Mouse (Mus musculus) testis, postnatal 10 days (tissue): ENCODE results near the gene Cited2.

ENCODE experiments used
- DNase-seq: peaks from one replicate; pipeline ENCODE4 v3.0.0; 2021; ENCODE audit warnings: low spot score

The Cited2 gene

DNA sequence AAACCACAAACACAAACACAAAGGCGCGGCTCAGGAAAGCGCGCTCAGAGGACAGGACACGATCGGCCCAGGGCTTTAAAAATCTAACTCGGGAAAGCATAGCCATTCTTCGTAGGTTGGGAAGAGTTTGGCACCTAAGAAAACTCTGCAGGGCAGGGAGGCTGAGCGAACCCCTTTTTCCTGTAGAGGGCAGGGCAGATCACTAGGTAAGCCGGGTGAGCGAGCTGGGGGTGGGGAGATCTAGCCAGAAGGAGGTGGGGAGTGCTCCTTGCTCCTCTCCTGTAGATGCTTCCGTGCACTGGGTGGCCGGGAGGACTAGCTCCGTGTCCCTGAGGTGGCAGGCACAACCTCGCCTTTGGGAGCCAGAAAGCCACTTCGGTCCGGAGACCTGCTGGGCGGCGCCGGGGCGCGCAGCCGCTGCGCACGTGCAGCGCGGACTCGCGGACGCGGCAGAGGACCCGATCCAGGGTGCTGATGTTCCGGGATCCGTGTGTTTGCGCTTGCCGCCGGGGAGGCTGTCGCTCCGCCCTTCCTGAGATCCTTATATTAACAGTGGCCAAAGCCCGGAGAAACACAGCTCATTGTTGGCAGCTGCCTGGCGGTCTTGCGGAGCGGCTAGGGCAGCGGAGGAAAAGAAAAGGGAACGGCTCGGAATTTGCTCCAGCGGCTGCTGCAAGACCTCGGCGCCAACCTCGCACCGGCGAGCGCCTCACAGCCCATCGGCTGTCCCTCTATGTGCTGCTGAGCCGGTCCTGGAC lies at the start of gene Cited2:
Cited2 (plus strand) TSS at position 566 of the 758 bp plus-strand sequence.
- DNase-seq, result peak; percentile 99

DNA sequence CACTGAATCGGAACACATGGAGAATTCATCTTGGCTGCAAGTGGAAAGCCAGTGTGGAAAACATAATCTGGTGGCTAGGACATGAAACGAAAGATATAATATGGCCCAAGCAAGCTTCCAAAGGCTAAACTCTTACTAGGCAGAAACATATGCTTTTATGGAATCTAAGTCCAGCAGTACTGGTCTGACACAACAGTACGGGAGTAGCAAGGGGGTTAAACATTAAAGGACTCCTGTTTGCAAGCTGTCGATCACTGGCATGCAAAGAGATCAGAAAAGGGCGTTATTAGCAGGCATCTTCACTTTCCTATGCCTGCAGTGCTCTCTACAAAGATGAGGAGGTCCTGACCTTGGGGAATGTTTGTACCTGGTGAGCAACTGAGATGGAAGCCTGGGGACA lies 48.6 kb upstream of the Cited2 start:
- DNase-seq, result no peak

DNA sequence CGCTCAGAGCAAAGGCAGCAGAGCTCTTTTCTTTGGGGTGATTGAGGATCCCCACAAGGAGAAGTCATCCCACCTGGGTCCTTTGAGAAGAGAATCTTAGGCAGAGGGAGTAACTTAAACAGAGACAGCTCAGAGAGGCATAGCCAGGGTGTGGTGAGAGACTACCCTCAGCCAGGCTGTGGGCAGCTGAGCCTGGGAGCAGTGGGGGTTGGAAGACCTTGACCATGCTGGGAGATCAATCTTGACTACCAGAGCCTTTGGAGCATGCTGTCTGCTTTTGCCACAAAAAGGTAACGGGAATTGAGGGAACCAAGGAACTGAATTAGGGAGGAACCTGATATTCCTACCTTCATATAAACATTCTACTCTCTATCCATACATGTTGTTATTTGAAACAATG lies 48.1 kb upstream of the Cited2 start:
- no peak for DNase-seq

DNA sequence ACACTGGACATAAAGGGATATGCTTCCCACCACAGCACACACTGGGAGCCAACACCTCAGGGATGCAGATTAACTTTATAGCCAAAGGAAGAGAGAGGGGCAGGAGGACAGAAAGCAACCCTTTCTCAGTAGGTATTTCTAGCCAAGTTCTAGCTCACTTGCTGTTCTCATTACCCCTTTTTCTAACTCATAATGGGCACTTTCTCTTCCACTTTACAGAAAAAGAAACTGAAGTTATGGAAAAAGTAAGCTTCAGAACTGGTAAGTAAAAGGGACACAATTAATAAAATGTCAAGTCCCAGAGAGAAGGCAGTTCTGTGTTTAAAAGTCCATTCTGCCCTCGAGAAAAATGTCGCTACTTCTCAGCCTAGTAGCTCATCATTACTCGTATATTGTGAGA lies 46.6 kb upstream of the Cited2 start:
- no peak for DNase-seq

DNA sequence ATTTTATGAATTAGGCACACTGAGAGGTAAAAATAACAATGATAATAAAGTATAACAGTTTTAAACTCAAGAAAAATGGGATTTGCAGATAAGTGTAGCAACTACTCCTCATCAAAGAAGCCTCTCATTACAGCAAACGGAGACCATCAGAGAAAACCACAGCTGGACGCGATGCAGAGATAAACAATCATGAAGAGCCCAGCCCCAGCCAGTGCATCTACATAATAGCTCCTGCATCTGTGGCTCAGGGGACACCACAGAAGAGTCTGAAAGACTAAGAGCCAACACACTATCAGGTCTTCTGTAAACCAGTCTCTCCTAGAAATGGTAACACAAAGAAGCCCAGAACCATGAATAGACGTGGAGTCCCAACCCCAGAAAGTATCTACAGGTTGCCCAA lies 45.7 kb upstream of the Cited2 start:
- no peak for DNase-seq

DNA sequence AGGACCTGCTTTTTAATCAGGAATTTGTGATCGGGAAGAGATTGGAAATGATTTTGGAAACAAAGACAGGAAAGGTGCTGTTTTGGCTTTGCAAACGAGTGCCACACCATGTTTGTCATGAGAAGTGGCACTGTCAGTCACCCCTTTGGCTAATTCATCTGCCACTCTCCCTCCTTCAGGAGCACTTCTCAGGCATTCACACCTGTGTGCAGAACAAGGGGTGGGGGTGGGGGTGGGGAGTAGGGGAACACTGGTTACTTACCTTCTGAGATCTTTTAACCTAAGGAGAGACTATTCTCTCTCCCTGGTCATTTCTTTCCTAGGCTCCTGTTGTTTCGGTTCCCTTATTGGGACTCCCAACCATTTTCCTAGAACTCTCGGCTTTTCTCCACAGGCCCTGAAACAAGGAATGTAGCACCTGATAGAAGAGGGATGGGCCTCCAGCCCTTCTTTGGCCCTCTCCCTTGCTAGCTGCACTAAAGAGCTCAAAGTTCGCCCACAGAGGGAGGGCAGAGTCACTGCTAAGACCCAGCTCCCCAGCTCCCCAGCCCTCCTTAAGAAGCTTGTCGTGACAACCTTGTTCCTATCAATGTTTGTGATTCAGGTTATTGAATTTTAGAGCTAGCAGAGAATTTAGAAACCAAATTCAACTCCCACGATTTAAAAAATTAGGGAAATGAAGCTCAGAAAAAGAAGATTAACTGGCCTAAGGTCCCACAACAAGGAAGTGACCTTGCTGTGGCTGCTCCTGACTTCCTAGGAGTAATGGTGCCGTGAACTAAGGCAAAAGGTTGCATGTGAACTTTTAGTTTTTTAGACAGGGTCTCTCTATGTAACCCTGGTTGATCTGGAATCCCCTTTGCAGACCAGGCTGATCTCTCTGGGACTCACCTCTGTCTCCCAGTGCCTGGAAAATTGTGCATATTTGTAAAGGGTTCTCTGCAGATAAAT lies 42.3 kb upstream of the Cited2 start:
- DNase-seq, result no peak

DNA sequence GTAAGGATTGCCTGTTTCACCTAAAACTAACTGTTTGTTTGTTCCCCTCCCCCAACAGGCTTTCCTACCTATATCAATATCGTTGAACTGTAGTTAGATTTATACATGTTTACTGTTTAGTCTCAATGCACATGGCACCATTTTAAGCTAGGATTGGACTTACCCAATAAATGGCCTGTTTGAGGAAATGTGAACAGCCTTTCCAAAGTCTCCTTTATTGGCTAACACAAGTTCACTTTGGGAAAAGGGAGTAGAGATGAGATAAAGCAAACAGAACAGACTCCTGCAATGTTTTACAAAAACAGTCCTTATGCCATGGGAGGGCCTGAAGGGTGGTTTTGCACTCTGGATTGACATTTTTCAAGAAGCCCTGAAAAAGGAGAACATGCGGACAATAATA lies 41.6 kb upstream of the Cited2 start:
- DNase-seq, result no peak

DNA sequence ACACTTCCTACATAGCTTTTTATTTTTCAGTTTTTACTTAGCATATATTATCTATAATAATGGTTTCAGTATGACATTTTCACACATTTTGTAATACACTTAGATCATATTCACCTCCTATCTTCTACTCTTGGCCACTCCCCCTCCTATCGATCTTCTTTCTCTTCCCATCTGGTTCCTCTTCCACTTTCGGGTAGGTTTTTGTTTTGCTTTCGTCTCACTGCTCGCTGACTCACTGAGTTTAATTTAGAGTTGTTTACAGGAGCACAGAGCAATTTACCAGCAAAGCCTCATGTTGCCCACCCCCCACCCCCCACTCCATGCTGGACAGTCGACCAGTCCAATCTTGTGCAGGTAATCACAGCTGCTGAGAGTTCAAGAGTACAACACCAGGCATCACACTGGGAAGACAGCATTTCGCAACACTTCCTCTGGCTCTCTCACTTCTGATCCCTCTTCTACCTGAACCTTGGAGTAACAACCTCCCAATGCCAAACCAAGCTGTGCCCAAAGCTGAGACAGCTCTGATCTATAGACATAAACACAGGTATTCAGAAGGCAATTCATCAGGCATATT lies 39.1 kb upstream of the Cited2 start:
- no peak for DNase-seq

DNA sequence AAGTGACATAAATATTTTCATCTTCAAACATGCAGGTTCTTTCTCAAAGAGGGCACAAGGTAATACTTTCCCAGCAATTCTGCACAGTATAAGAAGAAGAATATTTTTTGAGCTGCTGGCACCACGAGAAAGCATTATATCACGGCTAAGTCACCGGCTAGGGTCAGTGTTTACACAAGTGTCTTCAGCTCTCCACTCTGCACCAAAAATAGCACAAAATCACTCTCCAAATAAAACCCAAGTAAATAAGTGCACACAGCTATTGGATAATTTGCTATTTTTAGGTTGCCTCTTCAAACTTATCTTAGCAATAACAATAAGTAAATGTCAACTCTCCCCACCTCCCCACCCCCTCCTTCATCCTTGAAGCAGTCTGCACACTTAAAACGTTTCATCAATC lies 33.2 kb upstream of the Cited2 start:
- no peak for DNase-seq

DNA sequence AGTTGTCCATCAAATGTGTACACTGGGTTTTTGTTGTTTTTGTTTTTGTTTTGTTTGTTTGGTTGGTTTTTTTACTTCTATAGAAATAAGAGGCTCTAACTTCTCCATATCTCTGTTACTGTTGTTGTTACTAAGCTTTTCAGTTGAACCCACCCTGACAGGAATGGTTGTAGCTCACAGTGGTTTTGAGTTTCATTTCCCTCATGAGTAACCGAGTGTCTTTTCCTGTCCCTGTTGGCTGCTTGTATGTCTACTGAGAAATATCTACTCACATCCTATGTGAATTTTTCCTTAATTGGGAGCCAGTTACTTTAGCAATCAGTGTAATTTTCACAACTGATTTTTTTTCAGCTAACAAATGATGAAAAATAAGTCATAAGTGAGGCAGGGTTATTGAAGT lies 31.3 kb upstream of the Cited2 start:
- no peak for DNase-seq

DNA sequence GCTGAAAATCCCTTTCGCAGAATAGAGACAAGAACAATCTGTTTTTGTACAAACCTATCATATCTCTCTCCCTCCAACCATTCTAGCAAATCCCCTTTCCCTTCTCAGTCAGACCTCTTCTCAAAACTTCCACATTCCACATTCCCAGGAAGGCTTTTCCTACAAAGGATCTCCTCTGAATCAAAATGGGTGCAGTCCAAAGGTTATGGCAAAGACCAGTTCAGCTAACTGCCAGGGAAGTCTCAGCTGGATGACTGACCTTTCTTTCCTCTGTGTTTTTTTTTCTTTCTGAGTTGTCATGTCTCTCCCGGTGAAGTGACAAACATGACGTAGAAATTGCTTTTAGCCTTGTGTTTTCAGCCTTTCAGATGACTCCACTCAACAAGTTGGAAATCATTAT lies 27.2 kb upstream of the Cited2 start:
- DNase-seq, result no peak

DNA sequence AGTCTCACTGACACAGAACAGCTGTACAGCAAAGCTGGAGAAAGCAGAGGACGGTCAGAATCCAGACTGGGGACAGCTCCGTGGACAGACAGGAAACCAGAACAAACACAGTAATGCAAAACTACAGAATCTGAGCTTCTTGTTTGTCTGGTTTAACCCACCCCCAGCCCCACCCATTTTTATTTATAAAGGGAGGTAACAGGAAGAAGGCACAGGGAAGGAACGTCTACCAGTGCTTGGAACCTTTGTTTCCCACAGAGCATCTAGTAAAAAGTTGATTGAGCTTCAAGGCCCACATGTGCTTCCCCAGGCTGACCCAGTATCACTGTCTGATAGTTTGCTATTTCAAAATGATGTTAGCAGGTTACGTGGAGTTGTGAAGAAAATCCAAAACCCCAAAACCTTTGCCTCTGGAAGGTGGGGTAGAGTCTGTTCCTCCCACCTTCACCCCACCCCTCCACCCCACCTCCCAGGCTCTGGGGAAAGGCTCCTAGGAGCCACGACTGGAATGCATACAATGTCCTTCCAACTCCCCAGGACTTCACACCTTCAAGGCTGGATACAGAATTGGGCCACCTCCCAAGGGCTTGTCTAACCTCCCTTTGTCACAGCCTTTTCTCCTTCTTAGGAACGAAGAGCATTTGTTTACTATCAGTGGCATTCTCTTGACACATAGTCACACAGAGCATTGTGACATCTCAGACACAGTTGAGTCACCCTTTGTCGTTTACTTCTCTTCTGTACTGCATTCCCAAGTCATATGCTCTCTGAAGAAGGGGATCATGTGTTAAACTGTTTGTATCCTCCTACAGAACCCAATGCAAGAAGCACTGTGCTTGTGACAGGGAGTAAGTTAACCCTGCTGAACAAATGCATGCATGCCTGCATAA lies 25.4 kb upstream of the Cited2 start:
- DNase-seq, result no peak

DNA sequence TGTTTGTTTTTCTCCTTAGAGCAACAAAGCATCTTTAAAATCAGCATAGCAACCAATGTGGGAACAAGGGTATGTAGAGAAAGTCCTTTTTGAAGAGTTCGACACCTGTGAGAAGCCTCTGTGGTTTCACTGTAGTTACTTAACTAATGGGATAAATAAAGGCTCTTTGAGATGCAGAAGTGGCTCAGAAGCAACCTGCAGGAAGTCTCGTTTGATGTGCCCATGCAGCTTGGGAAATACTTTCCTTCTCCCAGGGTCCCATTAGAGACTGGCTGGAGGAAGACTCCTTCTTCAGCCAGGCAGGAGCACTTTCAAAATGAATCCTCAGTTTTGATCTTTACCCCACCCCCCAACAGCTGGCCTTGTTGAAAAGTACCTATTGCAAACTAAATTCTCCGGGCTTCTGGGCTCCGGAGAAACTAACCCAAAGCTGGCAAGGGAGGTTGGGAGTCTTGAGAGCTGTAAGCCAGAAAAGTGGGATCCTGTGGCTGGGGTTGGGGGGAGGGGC lies 17.5 kb upstream of the Cited2 start:
- DNase-seq, result no peak

DNA sequence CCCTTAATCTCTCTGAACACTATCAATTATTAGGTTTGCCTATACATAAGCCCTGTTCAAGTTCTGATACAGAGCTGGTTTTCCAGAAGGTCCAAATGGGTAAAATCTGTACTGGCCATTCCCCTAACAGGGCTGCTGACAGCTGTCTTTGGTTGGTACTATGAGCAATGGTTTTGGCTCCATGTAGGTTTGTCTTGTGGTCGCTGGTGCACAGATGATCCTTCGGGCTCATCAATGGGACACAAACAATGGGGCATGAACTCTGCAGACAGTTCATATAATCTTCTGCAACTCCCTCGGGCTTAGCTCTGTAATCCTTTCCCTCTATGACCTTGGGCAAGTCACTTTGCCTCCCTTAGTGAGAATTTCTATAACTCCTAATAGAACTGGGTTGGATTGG lies 12.3 kb upstream of the Cited2 start:
- no peak for DNase-seq

DNA sequence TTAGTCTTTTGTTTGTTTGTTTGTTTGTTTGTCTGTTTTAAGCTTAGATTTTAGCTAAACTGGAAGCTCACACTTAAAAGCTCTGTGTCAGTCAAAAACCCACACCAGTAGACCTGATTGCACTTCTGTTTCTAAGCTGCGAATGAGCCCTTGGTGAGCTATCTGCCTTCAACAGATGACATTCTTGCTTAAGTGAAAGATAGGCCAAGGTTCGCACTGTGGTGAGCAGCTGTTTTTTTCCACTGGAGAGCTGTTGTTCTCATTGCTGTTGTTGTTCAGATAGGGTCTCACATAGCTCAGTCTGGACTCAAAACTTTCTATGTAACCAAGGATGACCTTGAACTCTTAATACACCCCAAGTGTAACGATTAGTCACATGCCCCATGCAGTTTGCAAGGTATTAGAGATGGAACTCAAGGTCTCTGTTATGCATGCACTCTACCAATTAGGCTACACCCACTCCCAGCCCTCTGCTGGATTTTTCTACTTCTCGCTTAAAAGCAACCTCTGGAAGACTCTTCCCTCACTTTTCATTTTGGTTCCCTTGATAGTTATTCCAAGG lies 3.9 kb upstream of the Cited2 start:
- no peak for DNase-seq

DNA sequence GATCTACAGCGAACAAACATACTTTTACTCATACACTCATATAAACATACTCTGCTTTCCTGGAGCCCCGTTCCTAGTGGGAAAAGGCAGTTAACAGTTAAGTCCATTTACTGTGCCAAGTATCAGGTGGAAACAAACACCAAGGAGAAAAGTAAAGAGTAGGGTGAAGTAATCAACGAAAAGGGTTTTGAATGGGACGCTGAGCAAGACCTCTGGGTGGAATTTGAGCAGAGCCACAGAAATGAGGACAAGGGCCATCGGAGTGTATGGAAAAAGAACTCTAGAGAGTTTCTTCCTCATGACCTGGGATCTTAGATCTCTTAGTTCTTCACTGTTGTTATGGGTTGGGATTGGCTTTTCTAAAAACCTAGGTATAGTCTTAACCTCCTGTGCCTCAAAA lies 3.4 kb upstream of the Cited2 start:
- DNase-seq, result no peak

DNA sequence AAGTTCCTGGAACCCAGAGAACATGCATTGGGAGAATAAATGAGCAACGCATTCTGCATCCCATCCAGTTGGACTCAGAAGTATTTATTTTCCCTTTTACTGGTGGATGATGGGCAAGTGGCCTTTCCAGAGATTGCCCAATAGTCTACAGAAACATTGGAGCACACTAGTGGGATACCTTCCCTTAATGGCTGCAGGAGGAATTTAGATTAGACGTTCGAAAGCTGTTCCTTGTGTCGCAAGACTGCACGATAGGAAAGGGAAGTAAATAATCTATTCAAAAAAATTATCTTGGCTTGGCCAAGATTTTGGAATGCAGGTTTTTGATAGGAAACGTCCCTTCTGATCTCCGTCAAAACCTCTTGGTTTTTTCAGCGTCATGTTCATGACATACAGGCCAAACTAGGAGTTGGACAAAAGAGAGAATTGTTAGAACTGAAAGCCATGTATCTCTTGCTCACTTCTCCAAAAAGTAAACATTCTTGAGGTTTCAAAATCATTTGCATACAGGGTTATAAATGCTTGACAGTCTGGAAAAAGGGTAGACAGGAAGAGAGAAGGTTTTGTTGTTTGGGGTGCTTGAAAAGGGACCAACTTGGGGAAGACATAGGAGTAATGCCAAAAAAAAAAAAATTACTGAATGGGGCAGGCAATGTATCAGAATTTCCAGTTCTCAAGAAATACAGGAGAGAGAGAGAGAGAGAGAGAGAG lies 2.0 kb upstream of the Cited2 start:
- no peak for DNase-seq

DNA sequence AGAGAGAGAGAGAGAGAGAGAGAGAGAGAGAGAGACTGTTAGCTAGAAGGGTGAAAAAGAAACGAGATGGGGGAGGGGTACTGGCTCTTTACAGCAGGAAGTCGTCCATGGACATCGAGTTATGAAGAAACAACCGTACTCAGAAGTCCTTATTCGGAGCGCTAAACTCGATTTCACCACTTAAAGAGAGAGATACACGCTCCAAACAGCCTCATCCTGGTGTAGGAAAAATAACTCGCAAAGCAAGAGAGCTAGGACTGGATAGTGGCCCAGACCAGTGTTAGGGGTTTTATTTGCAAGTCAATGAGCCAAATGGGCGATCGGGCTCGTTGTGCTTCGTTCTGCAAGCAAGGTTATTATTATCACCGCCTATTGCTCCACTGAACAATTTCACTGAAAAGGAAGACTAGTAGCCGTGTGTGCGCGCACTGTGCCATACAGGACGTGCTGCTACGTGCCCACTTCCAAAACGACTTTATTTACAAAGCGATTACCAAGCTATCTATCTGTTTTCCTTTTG lies 1.4 kb upstream of the Cited2 start:
- no peak for DNase-seq

DNA sequence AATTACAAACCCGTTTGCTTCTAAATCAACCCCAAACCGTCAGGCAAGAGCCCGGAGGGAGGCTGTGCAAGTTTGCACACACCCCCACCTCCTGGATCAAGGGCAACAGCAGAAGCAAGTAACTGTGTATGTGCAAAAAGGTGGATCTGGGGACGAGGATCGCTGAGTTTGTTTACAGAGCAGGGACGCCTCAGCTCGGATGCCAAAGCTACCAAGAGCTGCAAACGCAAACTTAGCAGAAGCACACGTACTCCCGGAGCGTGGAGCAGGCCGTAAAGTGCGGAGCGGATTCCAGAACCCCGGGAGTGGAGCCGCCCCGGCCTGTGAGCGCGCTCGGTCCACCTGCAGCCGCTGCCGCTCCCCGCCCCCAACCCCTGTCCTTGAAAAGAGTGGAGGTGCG lies 860 bp upstream of the Cited2 start:
- peak; percentile 98 for DNase-seq

DNA sequence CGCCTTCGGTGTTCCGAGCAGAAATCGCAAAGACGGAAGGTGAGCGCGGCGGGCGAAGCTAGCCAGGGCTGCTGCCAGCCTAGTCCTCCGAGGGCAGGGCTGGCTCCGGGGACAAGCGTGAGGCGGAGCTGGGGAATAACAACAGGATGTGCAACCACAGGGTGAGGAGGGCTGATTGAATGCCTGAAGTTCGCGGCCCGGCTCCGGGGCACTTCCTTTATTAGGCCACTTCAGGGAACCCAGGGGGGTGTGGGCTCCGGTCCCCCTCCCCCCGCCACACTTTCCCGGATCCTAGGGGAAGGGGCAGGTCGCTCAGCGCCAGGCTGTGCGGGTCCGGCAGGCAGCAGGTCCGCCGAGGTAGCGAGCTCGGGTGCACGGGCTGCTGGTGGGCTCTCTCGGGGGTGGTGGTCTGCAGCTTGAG lies 413 bp downstream of the Cited2 start:
- DNase-seq, result peak; percentile 78
